Mouse (Mus musculus) bone marrow macrophage, adult 2 months (primary cell): ENCODE measurements around the gene 1810046K07Rik.

ENCODE experiments used
- CTCF ChIP-seq: IDR thresholded peaks from 2 replicates; pipeline ENCODE4 v1.5.1; 2012; ENCODE audit warnings: low read depth, mild to moderate bottlenecking, low read length, moderate library complexity
- POLR2A ChIP-seq: IDR thresholded peaks from 2 replicates; pipeline ENCODE4 v1.6.1; 2012; ENCODE audit warnings: mild to moderate bottlenecking, low read depth, low read length, borderline replicate concordance

DNA sequence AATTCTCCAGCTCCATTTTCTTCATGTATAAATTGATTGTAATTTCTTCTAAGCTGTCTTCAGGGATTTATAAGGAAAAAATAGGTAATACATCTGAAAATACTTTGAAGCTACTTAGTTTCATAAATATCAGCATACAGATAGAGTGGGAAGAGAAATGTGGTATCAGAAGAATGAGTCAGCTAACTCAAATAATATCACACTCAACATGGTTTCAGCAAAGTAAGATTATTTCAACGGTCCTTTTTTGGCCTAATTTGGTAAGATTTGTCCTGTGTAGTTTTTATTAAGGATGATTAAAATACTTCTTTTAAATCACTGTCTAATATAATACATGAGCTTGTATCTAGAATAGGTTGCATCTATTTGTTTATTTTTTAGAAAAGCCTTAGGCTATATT, 8.6 kb downstream of the 1810046K07Rik start:
- TF ChIP-seq POLR2A (no peak), CTCF (no peak)
